Mouse (Mus musculus) heart, embryonic 14.5 days (tissue): ENCODE data around the gene Pcnx. TPM values are rescaled to one million over a fixed set of nuclear protein-coding genes. Genes with fewer than 3 reads are reported as not detected.
A peak's percentile ranks its signal among the peaks of the same experiment; 100 is the strongest.
"Not testable (repeated sequence)": the region's sequence is repeated elsewhere in the genome, so short reads cannot be mapped to it uniquely, and the experiment has no call there.

ENCODE experiments used
- ATAC-seq: fragments of 200-750 bp; cut with Nextera tagmentation; 2 replicates; pipeline ENCODE4 v1.8.0; 2017; ENCODE audit warnings: low read depth, moderate TSS enrichment; ENCODE audit not compliant: insufficient number of reproducible peaks, insufficient read depth, low FRiP score
- H3K27ac ChIP-seq, 2 experiments: fragments of 200-500 bp in 1 of 2; fragments of 300-500 bp in 1 of 2; sonication (generic) in 1 of 2; replicated peaks in 1 of 2; 2 replicates each; pipeline ENCODE4 v1.5.1; 2012 to 2014; ENCODE audit warnings: low read depth in 2 of 2, low read length in 2 of 2, control low read depth in 1 of 2, mild to moderate bottlenecking in 1 of 2, mixed read lengths in 1 of 2; ENCODE audit not compliant: control insufficient read depth in 1 of 2, insufficient read depth in 1 of 2
- H3K27me3 ChIP-seq: fragments of 300-500 bp; sonication (generic); 2 replicates; pipeline ENCODE4 v1.6.1; 2014; ENCODE audit warnings: mild to moderate bottlenecking, low read length, control low read depth; ENCODE audit not compliant: control insufficient read depth, insufficient read depth
- H3K36me3 ChIP-seq: fragments of 300-500 bp; sonication (generic); 2 replicates; pipeline ENCODE4 v1.6.1; 2014; ENCODE audit warnings: mild to moderate bottlenecking, control low read depth, low read length, mixed read lengths; ENCODE audit not compliant: control insufficient read depth, insufficient read depth
- H3K4me1 ChIP-seq, 2 experiments: fragments of 200-500 bp in 1 of 2; fragments of 300-500 bp in 1 of 2; sonication (generic) in 1 of 2; 2 replicates each; pipeline ENCODE4 v1.6.1; 2012 to 2014; ENCODE audit warnings: low read length in 2 of 2, control low read depth in 1 of 2, mixed read lengths in 1 of 2; ENCODE audit not compliant: control insufficient read depth in 2 of 2, insufficient read depth in 2 of 2
- H3K4me2 ChIP-seq: fragments of 300-500 bp; sonication (generic); 2 replicates; pipeline ENCODE4 v1.6.1; 2014; ENCODE audit warnings: mild to moderate bottlenecking, low read length
- H3K4me3 ChIP-seq, 2 experiments: fragments of 200-500 bp in 1 of 2; fragments of 300-500 bp in 1 of 2; sonication (generic) in 1 of 2; 2 replicates each; pipeline ENCODE4 v1.5.1; 2012 to 2014; ENCODE audit warnings: low read length in 2 of 2, mild to moderate bottlenecking in 2 of 2, control low read depth in 1 of 2, low read depth in 1 of 2, moderate library complexity in 1 of 2; ENCODE audit not compliant: control insufficient read depth in 1 of 2, insufficient read depth in 1 of 2
- H3K9ac ChIP-seq: fragments of 300-500 bp; sonication (generic); 2 replicates; pipeline ENCODE4 v1.6.1; 2014; ENCODE audit warnings: mild to moderate bottlenecking, low read length
- H3K9me3 ChIP-seq: fragments of 300-500 bp; sonication (generic); 2 replicates; pipeline ENCODE4 v1.6.1; 2016; ENCODE audit warnings: low read length, control low read depth; ENCODE audit not compliant: control insufficient read depth
- WGBS: fragments of 180-500 bp; shearing (Covaris S2); extraction: QIAGEN DNeasy Blood & Tissue Kit; methylation state at CpG from one replicate; pipeline ENCODE4 v1.1.7; 2014; 5-methylcytosine and 5-hydroxymethylcytosine counted together
- polyA plus RNA-seq: library from polyadenylated mRNA; unstranded; fragments of >200 nt; fragmentation: Nextera tagmentation; extraction: Ambion mirVana; gene quantifications from 2 replicates; pipeline ENCODE4 v1.2.1, GENCODE M21; 2014

The Pcnx gene
- polyA plus RNA-seq, 1 experiment from 2014 or later = 15.4 TPM

GRCm38 (mm10) chr12:81992996-81993395 lies 133.2 kb downstream of the Pcnx start:
- Histone ChIP-seq H3K4me3 (no peak overlapping the region), H3K27ac (no peak overlapping the region), H3K9me3 (no peaks in the 10 kb centered on the region), H3K9ac (no peak overlapping the region), H3K4me2 (no peak overlapping the region), H3K27me3 (no peaks in the 10 kb centered on the region), H3K36me3 (peaks cover 97% of the 10 kb centered on the region), H3K4me1 (no peaks in the 10 kb centered on the region; a peak in 1 of 4 replicates)
- no peak for ATAC-seq
- 78% methylated on average over 6 of the region's 6 CpGs for whole genome bisulfite sequencing

GRCm38 (mm10) chr12:81994911-81995667 lies 135.3 kb downstream of the Pcnx start:
- Histone ChIP-seq H3K27me3 (no peaks in the 10 kb centered on the region), H3K27ac (peak overlapping the region in 1 of 2 experiments; percentile 14; a peak in 1 of 4 replicates), H3K9ac (no peak overlapping the region), H3K36me3 (peaks cover 80% of the 10 kb centered on the region), H3K9me3 (no peaks in the 10 kb centered on the region), H3K4me2 (no peak overlapping the region), H3K4me3 (no peak overlapping the region), H3K4me1 (no peaks in the 10 kb centered on the region; a peak in 1 of 4 replicates)
- 83% methylated on average over 20 of the region's 20 CpGs for WGBS
- no peak for ATAC-seq

- Histone ChIP-seq H3K4me1 (no peaks in the 10 kb centered on the region; a peak in 1 of 4 replicates), H3K36me3 (peaks cover 64% of the 10 kb centered on the region), H3K9ac (no peak overlapping the region), H3K4me3 (no peak overlapping the region), H3K27ac (no peak overlapping the region), H3K4me2 (no peak overlapping the region), H3K27me3 (no peaks in the 10 kb centered on the region), H3K9me3 (no peaks in the 10 kb centered on the region)
- 79% methylated on average over 14 of the region's 14 CpGs for WGBS
- ATAC-seq = no peak
These were observed 137.0 kb downstream of the Pcnx start for GRCm38 (mm10) chr12:81996679-81997362.

- Histone ChIP-seq H3K4me2 (no peak overlapping the region), H3K4me1 (no peaks in the 10 kb centered on the region; a peak in 1 of 4 replicates), H3K9me3 (no peaks in the 10 kb centered on the region), H3K4me3 (no peak overlapping the region), H3K9ac (no peak overlapping the region), H3K27me3 (no peaks in the 10 kb centered on the region), H3K36me3 (peaks cover 58% of the 10 kb centered on the region), H3K27ac (0 out of 4 replicates have a peak overlapping the region, but pooled peaks of 1 of the 2 experiments have one; percentile 1)
- no peak for ATAC-seq
- 47% methylated on average over 3 of the region's 3 CpGs for WGBS
These were observed 137.7 kb downstream of the Pcnx start for GRCm38 (mm10) chr12:81997497-81997896.

GRCm38 (mm10) chr12:82002697-82003096 lies 142.9 kb downstream of the Pcnx start:
- H3K27ac ChIP-seq, H3K9me3 ChIP-seq, H3K4me1 ChIP-seq, H3K27me3 ChIP-seq, H3K36me3 ChIP-seq, H3K4me2 ChIP-seq, H3K9ac ChIP-seq, H3K4me3 ChIP-seq: not testable (repeated sequence)
- no CpG with 5 or more reads among the region's 6 CpGs for WGBS
- ATAC-seq = peak; percentile 68; the same call in 1 of the 2 replicates

- not testable (repeated sequence) for H3K4me2 ChIP-seq, H3K27me3 ChIP-seq, H3K9me3 ChIP-seq, H3K9ac ChIP-seq, H3K27ac ChIP-seq, H3K4me1 ChIP-seq, H3K36me3 ChIP-seq, H3K4me3 ChIP-seq
- ATAC-seq = peak; percentile 38; the same call in 1 of the 2 replicates
- no CpG with 5 or more reads among the region's 6 CpGs for WGBS
These were observed 166.2 kb downstream of the Pcnx start for GRCm38 (mm10) chr12:82025901-82026633.

- not testable (repeated sequence) for H3K4me3 ChIP-seq, H3K27ac ChIP-seq, H3K4me2 ChIP-seq, H3K9ac ChIP-seq, H3K27me3 ChIP-seq, H3K36me3 ChIP-seq, H3K9me3 ChIP-seq, H3K4me1 ChIP-seq
- ATAC-seq = peak; percentile 78
- WGBS = no CpG with 5 or more reads among the region's 6 CpGs
These were observed 173.7 kb downstream of the Pcnx start for GRCm38 (mm10) chr12:82033524-82033923.
